Mouse (Mus musculus): ENCODE results near the gene Tnfrsf8. TPM values are rescaled to one million over a fixed set of nuclear protein-coding genes. Genes with fewer than 3 reads are reported as not detected.

Tnfrsf8 gene
- polyA plus RNA-seq, 1 experiment from 2014 or later, result 0.08 TPM

- WGBS, result 87% methylated on average over 5 of the region's 5 CpGs
- no peak overlapping the region for H3K9ac ChIP-seq
- no peaks in the 10 kb centered on the region for H3K9me3 ChIP-seq (replicated peaks)
- ATAC-seq, result no peak
- H3K4me3 ChIP-seq, result no peak overlapping the region
- no peaks in the 10 kb centered on the region for H3K27me3 ChIP-seq
- H3K36me3 ChIP-seq (ENCODE audit: poor library complexity, severe bottlenecking), result no peaks in the 10 kb centered on the region
- H3K27ac ChIP-seq, result no peak overlapping the region
- no peaks in the 10 kb centered on the region for H3K4me1 ChIP-seq
- no peak overlapping the region for H3K4me2 ChIP-seq
These were observed 58.8 kb downstream of the Tnfrsf8 start for GRCm38 (mm10) chr4:145256144-145256543.

GRCm38 (mm10) chr4:145254418-145254817 lies 60.5 kb downstream of the Tnfrsf8 start:
- H3K27me3 ChIP-seq, result no peaks in the 10 kb centered on the region
- no peaks in the 10 kb centered on the region for H3K36me3 ChIP-seq (ENCODE audit: poor library complexity, severe bottlenecking)
- no peak for ATAC-seq
- no peaks in the 10 kb centered on the region for H3K9me3 ChIP-seq (replicated peaks)
- H3K27ac ChIP-seq, result no peak overlapping the region
- 48% methylated on average over 13 of the region's 13 CpGs for WGBS
- H3K9ac ChIP-seq, result no peak overlapping the region
- no peak overlapping the region for H3K4me3 ChIP-seq
- H3K4me2 ChIP-seq, result no peak overlapping the region
- no peaks in the 10 kb centered on the region for H3K4me1 ChIP-seq

- WGBS, result 89% methylated on average over 8 of the region's 8 CpGs
- Histone ChIP-seq H3K27ac (no peak overlapping the region), H3K9me3 (replicated peaks) (no peaks in the 10 kb centered on the region), H3K4me3 (no peak overlapping the region), H3K9ac (no peak overlapping the region), H3K27me3 (0 out of 2 replicates have a peak, but pooled peaks cover 4% of the 10 kb centered on the region), H3K4me2 (no peak overlapping the region), H3K4me1 (no peaks in the 10 kb centered on the region), H3K36me3 (ENCODE audit: poor library complexity, severe bottlenecking) (no peaks in the 10 kb centered on the region)
- no peak for ATAC-seq
These were observed 62.4 kb downstream of the Tnfrsf8 start for GRCm38 (mm10) chr4:145252611-145253010.

DNA sequence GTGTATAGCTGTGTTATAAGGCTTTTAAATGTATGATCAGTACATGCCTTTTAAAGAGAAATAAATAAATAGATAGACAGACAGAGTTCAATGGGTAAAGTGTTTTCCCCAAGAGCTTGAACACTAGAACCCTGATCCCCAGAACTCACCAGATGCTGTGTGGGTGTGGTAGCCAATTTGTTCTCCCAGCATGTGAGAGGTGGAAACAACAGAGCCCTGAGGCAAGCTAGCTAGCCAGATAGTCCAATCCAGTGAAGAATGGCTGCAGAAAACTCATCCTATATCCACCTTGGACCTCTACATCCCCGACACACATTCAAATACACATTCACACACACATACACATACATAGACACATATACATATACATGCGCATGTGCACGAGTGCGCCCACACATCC lies 63.4 kb downstream of the Tnfrsf8 start:
- no peaks in the 10 kb centered on the region for H3K36me3 ChIP-seq (ENCODE audit: poor library complexity, severe bottlenecking)
- no peak for ATAC-seq
- H3K27ac ChIP-seq, result no peak overlapping the region
- no peak overlapping the region for H3K4me3 ChIP-seq
- WGBS, result 95% methylated on average over 4 of the region's 4 CpGs
- H3K4me1 ChIP-seq, result 0 out of 2 replicates have a peak, but pooled peaks cover 2% of the 10 kb centered on the region
- H3K9ac ChIP-seq, result no peak overlapping the region
- no peaks in the 10 kb centered on the region for H3K9me3 ChIP-seq (replicated peaks)
- H3K4me2 ChIP-seq, result no peak overlapping the region
- peaks cover 15% of the 10 kb centered on the region for H3K27me3 ChIP-seq

DNA sequence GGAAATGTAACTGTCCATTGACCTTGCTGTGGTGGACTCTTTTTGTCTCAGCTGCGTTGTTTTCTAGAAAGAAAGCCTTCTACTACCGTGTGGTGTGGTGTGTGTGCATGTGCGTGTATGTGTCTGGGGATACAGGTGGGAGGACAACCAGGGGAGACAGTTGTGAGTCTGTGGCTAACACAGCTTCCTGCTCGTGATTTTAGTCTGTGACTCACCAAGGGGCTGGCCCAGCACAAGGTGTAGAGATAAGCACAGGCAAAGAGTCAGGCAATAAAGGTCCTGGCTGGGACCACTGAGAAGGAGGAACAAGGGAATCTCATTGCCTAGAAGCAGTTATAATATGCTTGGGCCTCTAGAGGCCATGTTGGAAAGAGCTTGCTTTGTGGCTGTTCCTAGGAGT lies 65.0 kb downstream of the Tnfrsf8 start:
- H3K36me3 ChIP-seq (ENCODE audit: poor library complexity, severe bottlenecking), result no peaks in the 10 kb centered on the region
- ATAC-seq, result no peak
- H3K4me3 ChIP-seq, result no peak overlapping the region
- no peak overlapping the region for H3K9ac ChIP-seq
- H3K27me3 ChIP-seq, result peaks cover 27% of the 10 kb centered on the region
- 0 out of 2 replicates have a peak, but pooled peaks cover 8% of the 10 kb centered on the region for H3K4me1 ChIP-seq
- H3K27ac ChIP-seq, result no peak overlapping the region
- H3K9me3 ChIP-seq (replicated peaks), result no peaks in the 10 kb centered on the region
- 80% methylated on average over 4 of the region's 4 CpGs for WGBS
- H3K4me2 ChIP-seq, result no peak overlapping the region

- no peaks in the 10 kb centered on the region for H3K36me3 ChIP-seq (ENCODE audit: poor library complexity, severe bottlenecking)
- no peak for ATAC-seq
- WGBS, result 64% methylated on average over 2 of the region's 2 CpGs
- H3K4me3 ChIP-seq, result no peak overlapping the region
- H3K9ac ChIP-seq, result no peak overlapping the region
- 0 out of 2 replicates have a peak, but pooled peaks cover 8% of the 10 kb centered on the region for H3K4me1 ChIP-seq
- H3K4me2 ChIP-seq, result no peak overlapping the region
- H3K27ac ChIP-seq, result no peak overlapping the region
- no peaks in the 10 kb centered on the region for H3K9me3 ChIP-seq (replicated peaks)
- H3K27me3 ChIP-seq, result peaks cover 27% of the 10 kb centered on the region
These were observed 67.4 kb downstream of the Tnfrsf8 start for GRCm38 (mm10) chr4:145247556-145247955.

GRCm38 (mm10) chr4:145246173-145247011 lies 68.6 kb downstream of the Tnfrsf8 start, which contains the start of gene Tnfrsf1b:
Tnfrsf1b (minus strand) TSS chr4:145246870.
- peak within 1 kb of the TSS; percentile 40 for H3K4me3 ChIP-seq
- no peaks in the 10 kb centered on the region for H3K9me3 ChIP-seq (replicated peaks)
- no peaks in the 10 kb centered on the region for H3K36me3 ChIP-seq (ENCODE audit: poor library complexity, severe bottlenecking)
- peak within 1 kb of the TSS; percentile 70 for H3K4me2 ChIP-seq
- under 1% methylated on average over 47 of the region's 47 CpGs for WGBS
- H3K4me1 ChIP-seq, result 0 out of 2 replicates have a peak, but pooled peaks cover 8% of the 10 kb centered on the region
- peaks cover 27% of the 10 kb centered on the region for H3K27me3 ChIP-seq
- no peak within 1 kb of the TSS for H3K27ac ChIP-seq
- peak within 1 kb of the TSS; percentile 50 for H3K9ac ChIP-seq
- peak; percentile 65; the same call in 1 of the 2 replicates for ATAC-seq

GRCm38 (mm10) chr4:145245581-145245980 lies 69.4 kb downstream of the Tnfrsf8 start:
- WGBS, result 89% methylated on average over 3 of the region's 3 CpGs
- peak overlapping the region; percentile 70; the same call in 1 of the 2 replicates for H3K4me2 ChIP-seq

GRCm38 (mm10) chr4:145244676-145245075 lies 70.3 kb downstream of the Tnfrsf8 start:
- Histone ChIP-seq H3K27me3 (peaks cover 27% of the 10 kb centered on the region), H3K27ac (no peak overlapping the region), H3K4me2 (no peak overlapping the region), H3K9ac (no peak overlapping the region), H3K9me3 (replicated peaks) (no peaks in the 10 kb centered on the region), H3K36me3 (ENCODE audit: poor library complexity, severe bottlenecking) (no peaks in the 10 kb centered on the region), H3K4me1 (0 out of 2 replicates have a peak, but pooled peaks cover 8% of the 10 kb centered on the region), H3K4me3 (no peak overlapping the region)
- no peak for ATAC-seq
- 98% methylated on average over 2 of the region's 2 CpGs for WGBS

More at GRCm38 (mm10) chr4:145245581-145245980, 69.4 kb downstream of the Tnfrsf8 start:
- Histone ChIP-seq H3K36me3 (ENCODE audit: poor library complexity, severe bottlenecking) (no peaks in the 10 kb centered on the region), H3K9me3 (replicated peaks) (no peaks in the 10 kb centered on the region), H3K27me3 (peaks cover 27% of the 10 kb centered on the region), H3K4me3 (peak overlapping the region; percentile 40; the same call in 1 of the 2 replicates), H3K9ac (no peak overlapping the region), H3K27ac (no peak overlapping the region), H3K4me1 (0 out of 2 replicates have a peak, but pooled peaks cover 8% of the 10 kb centered on the region)
- no peak for ATAC-seq

DNA sequence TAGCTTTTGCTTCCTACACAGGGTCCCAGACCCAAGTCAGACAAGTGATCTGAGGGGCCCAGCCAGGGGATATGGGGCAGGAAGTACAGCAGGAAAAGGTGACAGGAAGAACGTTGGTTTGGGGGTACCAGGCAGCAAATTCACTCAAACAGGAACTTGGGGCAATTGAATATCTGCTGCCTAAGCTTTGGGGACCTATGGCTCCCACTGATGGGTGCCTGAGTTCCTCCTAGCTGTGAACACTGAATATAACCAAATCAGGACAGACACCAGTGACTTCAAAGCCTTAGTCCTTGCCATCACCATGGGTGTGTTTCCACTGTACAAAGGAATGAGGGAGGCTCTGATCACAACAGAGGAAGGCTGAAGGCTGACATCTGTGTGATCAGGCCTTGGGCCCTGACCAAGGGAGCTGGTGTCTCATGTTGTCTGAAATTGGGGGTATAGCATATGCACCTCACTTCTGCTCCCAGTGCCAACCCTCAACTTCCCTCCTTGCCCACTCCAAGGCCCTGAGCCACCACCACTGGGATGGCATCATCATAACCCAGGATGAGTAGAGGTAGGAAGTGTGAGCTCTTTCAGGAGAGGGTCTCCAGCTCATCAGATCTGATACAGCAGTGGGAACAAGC lies 72.1 kb downstream of the Tnfrsf8 start:
- Histone ChIP-seq H3K9me3 (replicated peaks) (no peaks in the 10 kb centered on the region), H3K9ac (no peak overlapping the region), H3K36me3 (ENCODE audit: poor library complexity, severe bottlenecking) (no peaks in the 10 kb centered on the region), H3K4me3 (no peak overlapping the region), H3K4me2 (no peak overlapping the region), H3K4me1 (0 out of 2 replicates have a peak, but pooled peaks cover 8% of the 10 kb centered on the region), H3K27me3 (peaks cover 25% of the 10 kb centered on the region), H3K27ac (no peak overlapping the region)
- 59% methylated on average over 1 of the region's 1 CpGs for WGBS
- no peak for ATAC-seq

- Histone ChIP-seq H3K36me3 (ENCODE audit: poor library complexity, severe bottlenecking) (no peaks in the 10 kb centered on the region), H3K27ac (no peak overlapping the region), H3K9me3 (replicated peaks) (no peaks in the 10 kb centered on the region), H3K4me3 (no peak overlapping the region), H3K4me2 (no peak overlapping the region), H3K4me1 (no peaks in the 10 kb centered on the region), H3K27me3 (peaks cover 6% of the 10 kb centered on the region), H3K9ac (no peak overlapping the region)
- ATAC-seq, result no peak
- 85% methylated on average over 4 of the region's 4 CpGs for WGBS
These were observed 74.2 kb downstream of the Tnfrsf8 start for GRCm38 (mm10) chr4:145240723-145241231.
